Mouse (Mus musculus) cerebellum, adult 18-20 months (tissue): ENCODE data around the gene Olfr194.
"Not testable (repeated sequence)": the region's sequence is repeated elsewhere in the genome, so short reads cannot be mapped to it uniquely, and the experiment has no call there.

Source experiments
- DNase-seq, 2 experiments: peaks; one replicate each; pipeline ENCODE4 v3.0.0; 2021

Gene Olfr194

DNA sequence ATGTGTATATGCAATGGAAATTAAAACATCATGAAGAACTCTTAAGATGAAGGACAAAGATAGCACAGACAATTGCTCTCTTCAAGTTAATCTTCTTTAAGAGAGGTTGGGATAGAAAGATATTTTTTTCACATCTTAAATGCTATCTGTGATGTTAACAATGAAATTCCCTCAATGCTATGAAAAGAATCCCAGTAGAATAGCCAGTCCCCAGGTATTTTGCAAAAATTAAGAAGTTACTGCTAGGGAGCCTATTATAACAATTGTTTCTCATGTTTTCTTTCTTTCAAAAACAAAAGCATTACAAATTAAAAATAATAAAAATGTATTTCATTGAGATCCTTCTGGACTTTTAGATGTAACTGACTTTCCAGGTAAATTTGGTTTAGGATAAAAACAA is at the start of gene Olfr194:
Olfr194 (minus strand) TSS at position 101 of the 400 bp plus-strand sequence.
- no peak for DNase-seq

DNA sequence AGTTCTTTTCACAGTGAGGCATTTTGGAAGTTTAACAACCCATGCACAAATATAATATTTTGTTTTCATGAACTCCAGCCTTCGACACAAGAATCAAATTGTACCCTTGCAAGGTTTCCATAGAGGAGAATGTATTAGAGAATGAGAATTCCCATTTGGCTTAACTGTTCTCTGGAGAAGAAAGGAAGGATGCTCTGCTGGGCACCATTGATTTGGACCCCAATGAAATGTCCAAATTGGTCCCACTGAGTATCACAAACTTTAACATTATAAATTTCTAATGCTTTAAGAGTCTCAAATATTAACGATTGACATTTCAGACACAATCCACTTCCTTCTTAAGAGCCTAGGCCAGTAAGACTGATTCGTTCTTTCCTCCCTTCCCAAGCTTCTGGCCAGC is 49.5 kb upstream of the Olfr194 start, which contains the start of gene Olfr196:
Olfr196 (minus strand) TSS at position 101 of the 400 bp plus-strand sequence.
- no peak for DNase-seq

DNA sequence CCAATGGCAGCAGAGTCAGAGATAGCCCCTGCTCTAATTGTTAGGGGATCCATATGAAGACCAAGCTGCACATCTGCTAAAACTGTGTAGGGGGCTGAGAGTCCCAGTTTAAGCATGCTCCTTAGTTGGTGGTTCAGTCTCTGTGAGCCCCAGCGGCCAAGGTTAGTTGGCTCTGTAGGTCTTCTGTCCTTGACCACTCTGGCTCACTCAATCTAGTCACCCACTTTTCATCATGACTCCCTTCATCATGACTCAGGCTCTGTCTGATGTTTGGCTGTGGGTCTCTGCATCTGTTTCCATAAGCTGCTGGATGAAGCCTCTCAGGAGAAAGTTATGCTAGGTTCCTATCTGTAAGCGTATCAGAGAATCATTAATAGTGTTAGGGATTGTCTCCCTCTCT is 31.1 kb upstream of the Olfr194 start:
- DNase-seq: no peak

DNA sequence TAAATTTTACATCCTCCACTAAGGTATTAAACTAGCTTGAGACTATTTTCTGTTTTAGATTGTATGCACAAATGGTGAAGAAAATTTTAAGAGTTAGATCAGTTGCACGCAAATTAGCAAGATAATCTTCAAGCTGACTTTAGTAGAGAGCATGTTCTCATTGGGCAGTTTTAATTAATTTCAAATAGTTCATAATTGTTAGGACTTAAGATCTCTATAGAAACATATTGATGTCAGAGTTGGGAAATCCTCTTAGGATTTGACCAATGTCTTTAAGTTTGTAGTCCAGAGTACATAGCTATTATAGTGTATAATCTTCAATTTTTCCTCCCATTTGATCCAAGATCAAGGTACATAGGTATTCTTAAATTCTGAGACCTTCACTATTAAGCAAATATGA is 25.9 kb upstream of the Olfr194 start, which contains the start of gene Olfr195:
Olfr195 (plus strand) TSS at position 301 of the 400 bp plus-strand sequence.
- DNase-seq: no peak

DNA sequence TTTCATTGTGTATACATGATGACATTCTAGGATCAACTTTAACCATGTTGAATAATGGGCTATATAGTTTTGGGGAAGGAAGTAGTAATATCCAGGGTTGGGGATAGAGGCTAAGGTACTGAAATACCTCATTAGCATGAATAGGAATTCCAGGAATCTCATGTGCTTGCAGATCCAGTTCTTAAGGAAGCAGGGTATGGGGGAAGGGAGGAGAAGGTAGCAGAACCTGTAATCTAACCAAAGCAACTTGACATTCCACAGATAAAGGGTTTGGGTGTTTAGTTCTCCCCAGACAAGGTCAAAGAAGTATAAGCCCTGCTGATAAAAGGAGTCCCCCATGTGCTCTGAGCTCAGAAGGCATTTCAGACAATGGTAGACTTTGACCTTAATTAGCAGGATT is 20.2 kb upstream of the Olfr194 start:
- no peak for DNase-seq

DNA sequence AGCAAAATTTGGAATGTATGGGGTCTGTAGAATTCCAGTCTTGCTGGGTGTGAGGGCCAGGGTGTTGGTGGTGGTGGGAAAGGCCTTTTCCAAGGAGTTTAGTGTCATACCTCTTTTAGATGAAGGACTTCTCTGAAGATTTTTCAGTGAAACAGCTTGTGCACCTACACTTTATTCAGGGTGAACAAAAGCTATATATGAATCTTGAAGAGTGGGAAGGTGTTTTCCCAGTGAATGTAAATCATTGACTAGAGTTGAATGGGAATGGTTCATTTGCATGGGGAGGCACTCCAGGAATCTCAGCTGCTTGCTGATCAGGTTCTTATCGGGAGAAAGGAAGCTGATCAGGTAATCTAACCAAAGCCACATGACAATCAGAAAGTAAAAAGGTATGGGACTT is 9.9 kb upstream of the Olfr194 start:
- no peak for DNase-seq

DNA sequence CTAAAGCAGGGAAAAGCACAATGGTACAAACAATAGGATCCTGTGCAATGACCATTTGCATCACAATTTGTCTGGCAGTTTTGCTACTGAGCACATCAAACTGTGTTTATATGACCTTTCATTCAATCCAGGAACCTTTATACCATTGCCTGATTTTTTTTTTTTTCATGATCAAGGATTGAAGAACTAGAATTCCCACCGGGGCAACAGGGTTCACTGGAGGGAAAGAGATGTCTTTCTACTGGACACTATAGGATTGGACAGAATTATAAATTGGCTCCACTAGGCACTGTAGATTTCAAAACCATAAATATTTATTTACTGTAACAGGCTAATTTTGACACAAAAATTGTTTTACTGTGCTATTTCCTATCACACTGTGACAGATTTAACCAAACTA is 9.1 kb downstream of the Olfr194 start, which contains the start of gene Olfr193:
Olfr193 (minus strand) TSS at position 101 of the 400 bp plus-strand sequence.
- no peak for DNase-seq

DNA sequence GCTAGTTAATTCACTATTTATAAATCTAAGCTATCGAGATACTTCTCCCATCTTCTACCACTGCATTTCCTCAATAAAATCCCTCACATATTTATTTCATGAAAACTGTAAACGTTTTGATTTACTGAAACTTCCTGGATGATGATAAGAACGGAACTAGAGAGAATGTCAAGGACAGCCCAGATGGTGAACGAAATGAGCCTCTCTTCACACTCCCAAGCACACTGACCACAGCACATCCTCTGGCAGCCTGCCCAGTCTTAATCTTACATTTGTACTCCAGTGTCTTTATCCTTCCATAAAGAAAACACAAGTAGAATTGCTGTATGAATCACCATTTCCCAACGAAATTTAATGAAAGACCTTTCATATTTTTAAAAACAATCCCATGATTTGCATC is 12.3 kb downstream of the Olfr194 start:
- not testable (repeated sequence) for DNase-seq

DNA sequence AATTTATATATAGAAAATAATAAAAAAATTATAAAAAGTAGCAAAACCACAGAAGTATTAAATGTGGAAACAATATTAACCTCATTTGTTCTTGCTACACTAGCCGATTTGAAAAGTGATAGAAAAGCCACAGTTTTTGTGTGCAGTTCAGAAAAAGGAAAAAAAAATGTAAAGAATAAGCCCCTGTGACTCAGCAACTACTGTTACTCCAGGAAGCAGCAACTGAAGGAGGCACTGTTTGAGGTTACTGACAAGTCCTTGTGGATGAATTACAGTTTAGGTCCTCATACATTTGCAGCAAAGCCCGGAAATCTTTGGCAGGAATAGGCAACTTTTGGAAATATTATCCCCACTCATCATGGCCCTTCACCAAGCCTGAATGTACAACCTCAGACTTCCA is 15.6 kb downstream of the Olfr194 start:
- DNase-seq: no peak

DNA sequence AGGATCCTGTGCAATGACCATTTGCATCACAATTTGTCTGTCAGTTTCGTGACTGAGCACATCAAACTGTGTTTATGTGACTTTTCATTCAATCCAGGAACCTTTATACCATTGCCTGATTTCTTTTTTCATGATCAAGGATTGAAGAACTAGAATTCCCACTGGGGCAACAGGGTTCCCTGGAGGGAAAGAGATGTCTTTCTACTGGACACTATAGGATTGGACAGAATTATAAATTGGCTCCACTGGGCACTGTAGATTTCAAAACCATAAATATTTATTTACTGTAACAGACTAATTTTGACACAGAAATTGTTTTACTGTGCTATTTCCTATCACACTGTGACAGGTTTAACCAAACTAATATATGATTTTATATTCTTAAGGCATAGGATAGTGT is 31.1 kb downstream of the Olfr194 start, which contains the start of gene Olfr191:
Olfr191 (minus strand) TSS at position 101 of the 400 bp plus-strand sequence.
- DNase-seq: not testable (repeated sequence)

DNA sequence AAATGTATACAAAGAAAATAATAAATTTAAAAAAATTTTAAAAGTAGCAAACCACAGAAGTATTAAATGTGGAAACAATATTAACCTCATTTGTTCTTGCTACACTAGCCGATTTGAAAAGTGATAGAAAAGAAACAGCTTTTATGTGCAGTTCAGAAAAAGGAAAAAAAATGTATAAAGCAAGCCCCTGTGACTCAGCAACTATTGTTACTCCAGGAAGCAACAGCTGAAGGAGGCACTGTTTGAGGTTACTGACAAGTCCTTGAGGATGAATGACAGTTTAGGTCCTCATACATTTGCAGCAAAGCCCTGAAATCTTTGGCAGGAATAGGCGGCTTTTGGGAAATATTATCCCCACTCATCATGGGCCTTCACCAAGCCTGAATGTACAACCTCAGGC is 39.8 kb downstream of the Olfr194 start:
- not testable (repeated sequence) for DNase-seq

DNA sequence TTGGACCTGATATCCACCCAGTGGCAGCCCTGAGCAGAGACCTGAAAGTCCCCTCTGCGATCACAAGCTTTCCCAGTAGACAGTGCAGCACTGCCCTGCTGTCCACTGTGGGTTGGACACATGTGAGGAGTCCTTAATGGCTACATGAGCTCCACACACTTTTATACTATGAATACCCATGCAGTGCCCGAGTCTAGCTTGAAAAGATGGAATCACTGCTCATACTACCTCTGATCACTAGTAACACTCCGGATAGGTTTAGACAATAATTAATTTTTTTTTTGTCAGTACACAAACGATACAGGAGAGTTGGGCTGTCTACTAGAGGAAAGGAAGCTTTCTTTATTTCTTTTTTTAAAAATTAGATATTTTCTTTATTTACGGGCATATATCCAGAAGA is 43.0 kb downstream of the Olfr194 start, which contains the start of gene Olfr190:
Olfr190 (minus strand) TSS at position 101 of the 400 bp plus-strand sequence.
- no peak for DNase-seq

DNA sequence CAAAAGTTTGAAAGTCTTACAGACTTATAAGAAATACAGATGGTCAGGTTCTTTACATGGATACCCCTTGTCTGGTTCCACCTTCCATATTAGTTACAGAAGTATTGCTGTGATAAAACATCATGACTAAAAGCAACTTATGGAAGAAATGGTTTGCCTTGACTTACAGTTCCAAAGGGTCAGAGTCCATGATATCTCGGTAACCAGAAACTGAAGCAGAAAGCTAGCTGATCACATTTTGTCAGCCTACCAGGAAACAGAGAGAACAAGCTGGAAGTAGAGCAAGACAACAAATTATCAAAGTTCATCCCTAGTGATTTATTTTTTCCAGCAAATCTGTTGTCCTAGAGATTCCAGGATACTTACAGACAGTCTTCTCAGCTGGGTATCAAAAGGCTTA is 47.3 kb downstream of the Olfr194 start:
- DNase-seq: no peak

DNA sequence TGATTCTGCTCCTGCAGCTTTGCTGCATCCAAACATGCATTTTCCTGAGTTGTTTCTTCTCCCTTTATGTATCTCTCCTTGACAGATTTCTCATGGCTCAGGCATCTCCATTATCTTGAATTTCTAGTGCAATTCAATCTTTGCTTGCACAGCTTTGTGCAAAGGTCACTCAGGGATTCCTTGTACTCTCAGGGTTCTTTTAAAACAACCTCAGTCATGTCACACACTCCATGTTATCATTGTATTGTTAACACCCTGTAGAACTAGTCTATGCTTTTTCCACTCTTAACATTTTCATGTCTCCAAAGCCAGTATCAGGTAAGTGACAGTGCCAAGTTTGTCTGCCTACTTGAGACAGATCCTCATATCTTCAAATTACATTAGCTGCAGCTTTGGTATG is 49.1 kb downstream of the Olfr194 start:
- DNase-seq: no peak
